Mouse (Mus musculus) megakaryocyte progenitor cell, adult 5-6 weeks (primary cell): ENCODE measurements around the gene Ccdc120. TPM values are rescaled to one million over a fixed set of nuclear protein-coding genes. Genes with fewer than 3 reads are reported as not detected.

Experiments
- ATAC-seq: replicated peaks from 2 replicates; pipeline ENCODE4 v1.8.0; 2016; ENCODE audit warnings: mild to moderate bottlenecking, moderate TSS enrichment, inconsistent platforms; ENCODE audit not compliant: poor library complexity
- total RNA-seq, 2 experiments: library from RNA; stranded (forward) in 1 of 2; stranded (reverse) in 1 of 2; fragments of 157-497, 149-512 nt in 1 of 2; fragments of 200-1000 nt in 1 of 2; gene quantifications; 2 replicates each; pipeline versions ENCODE4 v1.2.3 to v1.2.4; 2015 to 2017

Gene Ccdc120
- total RNA-seq (2015) (0.88 and 1.2 TPM in 2 replicates), total RNA-seq (2017) (0.33 and 1.1 TPM in 2 replicates)

GRCm38 (mm10) chrX:7750432-7751116 is at the start of gene Ccdc120:
Gene Ccdc120, minus strand, starts transcription at chrX:7750905.
- ATAC-seq: peak; percentile 39; the same call in 1 of the 2 replicates

GRCm38 (mm10) chrX:7797327-7797726 is 46.6 kb upstream of the Ccdc120 start:
- no peak for ATAC-seq

GRCm38 (mm10) chrX:7795016-7795415 is 44.3 kb upstream of the Ccdc120 start:
- peak; percentile 61 for ATAC-seq

DNA sequence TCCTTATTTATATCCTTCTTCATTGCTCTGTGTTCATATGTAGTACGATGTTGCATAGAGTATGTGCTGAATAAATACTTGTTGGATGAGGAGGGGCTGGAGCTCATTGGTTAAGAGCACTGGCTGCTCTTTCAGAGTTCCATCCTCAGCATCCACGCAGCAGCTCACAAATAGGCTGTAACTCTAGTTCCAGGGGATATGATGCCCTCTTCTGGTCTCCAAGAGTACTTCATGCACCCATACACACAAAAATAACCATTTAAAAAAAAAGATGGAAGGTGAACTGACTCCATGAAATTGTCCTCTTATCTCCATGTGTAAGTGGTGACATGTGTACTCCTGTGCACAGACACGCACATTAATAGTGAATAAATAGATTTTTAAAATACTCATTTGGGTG is 42.7 kb upstream of the Ccdc120 start:
- ATAC-seq: peak; percentile 62

DNA sequence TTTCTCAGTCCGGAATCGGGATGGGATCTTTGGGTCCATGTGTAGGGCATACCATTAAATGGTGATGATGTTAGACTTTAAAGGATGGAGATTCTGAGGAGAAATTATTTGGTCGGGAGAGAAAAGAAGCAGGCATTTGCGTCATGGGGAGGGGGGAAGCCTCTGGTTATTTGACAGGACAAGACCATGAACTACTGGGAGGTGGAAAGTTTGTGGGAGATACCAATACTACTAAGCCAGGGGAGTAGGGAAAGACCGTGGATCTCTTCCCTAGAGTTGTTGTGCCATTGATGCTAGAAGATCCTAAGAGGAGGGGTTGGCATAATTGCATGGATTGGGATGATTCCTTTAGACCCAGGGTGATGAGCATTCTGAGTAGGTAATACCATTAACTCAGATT is 39.6 kb upstream of the Ccdc120 start:
- no peak for ATAC-seq

- ATAC-seq: peak; percentile 94
Measured at GRCm38 (mm10) chrX:7789542-7790136, 38.9 kb upstream of the Ccdc120 start, which contains the start of gene Gripap1. Gene Gripap1, plus strand, starts transcription at chrX:7789765.

GRCm38 (mm10) chrX:7782603-7783092 is 31.9 kb upstream of the Ccdc120 start:
- peak; percentile 24; the same call in 1 of the 2 replicates for ATAC-seq

DNA sequence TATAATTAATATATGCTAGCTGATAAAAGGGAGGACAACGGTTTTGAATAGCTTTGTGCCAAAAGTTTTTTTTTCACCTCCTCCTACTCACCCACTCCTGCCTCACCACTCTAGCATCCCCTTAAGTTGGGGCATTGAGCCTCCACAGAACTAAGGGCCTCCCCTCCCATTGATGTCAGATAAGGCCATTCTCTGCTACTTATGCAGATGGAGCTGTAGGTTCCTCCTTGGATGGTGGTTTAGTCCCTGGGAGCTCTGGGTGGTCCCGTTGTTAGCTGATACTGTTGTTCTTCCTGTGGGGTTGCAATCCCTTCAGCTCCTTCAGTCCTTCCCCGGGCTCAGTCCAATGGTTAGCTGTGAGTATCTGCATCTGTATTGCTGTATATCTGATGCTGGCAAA is 28.6 kb upstream of the Ccdc120 start:
- peak; percentile 24; the same call in 1 of the 2 replicates for ATAC-seq

DNA sequence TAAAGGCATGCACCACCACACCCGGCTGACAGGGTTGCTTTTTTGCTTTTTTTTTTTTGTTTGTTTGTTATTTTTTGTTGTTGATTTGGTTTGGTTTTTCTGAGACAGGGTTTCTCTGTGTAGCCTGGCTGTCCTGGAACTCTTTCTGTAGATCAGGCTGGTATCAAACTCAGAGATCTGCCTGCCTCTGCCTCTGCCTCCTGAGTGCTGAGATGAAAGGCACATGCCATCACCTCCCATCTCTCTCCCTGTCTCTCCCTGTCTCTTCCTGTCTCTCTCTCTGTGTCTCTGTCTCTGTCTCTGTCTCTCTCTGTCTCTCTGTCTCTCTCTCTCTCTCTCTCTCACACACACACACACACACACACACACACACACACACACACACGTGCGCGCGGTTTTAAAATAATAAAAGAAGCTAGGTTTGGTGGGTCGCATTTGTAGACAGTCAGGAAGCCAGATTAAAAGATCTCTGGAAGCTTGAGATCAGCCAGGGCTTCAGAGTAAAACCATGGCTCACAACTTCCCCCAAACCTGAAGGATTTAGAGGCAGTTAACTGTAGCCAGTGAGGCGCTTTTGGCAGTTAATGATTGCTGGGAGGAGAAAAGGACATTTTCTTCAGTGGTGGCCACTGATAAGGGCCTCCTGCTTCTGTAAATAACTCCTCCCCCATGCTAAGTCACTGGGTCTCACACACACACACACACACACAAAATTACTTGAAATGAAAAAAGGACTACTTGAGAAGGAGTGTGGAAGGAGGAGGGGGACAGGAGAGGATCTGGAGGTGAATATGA is 27.9 kb upstream of the Ccdc120 start:
- peak; percentile 90 for ATAC-seq

DNA sequence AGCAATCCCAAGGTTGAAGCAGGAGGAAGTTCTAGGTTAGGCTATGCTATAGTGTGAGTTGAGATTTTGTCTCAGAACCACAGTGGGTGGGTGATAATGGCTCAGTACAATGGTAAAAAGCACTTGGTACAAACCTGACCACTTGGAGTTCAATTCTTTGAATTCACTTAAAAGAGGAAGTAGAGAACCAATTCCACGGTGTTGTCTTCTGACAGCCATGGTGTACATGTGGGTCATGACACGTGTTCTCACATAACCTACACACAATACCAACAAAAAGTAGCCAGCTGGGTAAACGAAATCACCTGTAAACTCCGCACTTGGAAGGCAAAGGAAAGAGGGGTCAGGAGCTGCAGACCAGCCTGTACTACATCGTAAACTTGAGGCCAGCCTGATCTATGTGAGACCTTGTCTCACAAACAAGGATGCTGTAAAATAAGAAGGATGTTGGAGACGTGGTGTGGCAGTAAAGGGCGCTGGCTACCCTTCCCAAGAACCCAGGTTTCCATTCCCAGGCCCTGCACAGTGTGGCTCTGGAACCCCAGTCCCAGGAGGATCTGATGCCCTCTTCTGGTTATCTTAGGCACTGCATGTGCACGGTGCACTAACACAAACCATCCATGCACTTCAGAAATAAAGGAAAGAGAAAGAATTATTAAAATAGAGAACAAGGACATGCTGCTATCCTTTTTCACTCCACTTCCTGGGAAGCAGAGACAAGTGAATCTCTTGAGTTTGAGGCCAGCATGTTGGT is 25.8 kb upstream of the Ccdc120 start:
- peak; percentile 79 for ATAC-seq

- ATAC-seq: no peak
Measured at GRCm38 (mm10) chrX:7775501-7776205, 24.9 kb upstream of the Ccdc120 start.

GRCm38 (mm10) chrX:7772766-7773165 is 22.1 kb upstream of the Ccdc120 start:
- ATAC-seq: no peak

GRCm38 (mm10) chrX:7769302-7770017 is 18.8 kb upstream of the Ccdc120 start:
- peak; percentile 67 for ATAC-seq

DNA sequence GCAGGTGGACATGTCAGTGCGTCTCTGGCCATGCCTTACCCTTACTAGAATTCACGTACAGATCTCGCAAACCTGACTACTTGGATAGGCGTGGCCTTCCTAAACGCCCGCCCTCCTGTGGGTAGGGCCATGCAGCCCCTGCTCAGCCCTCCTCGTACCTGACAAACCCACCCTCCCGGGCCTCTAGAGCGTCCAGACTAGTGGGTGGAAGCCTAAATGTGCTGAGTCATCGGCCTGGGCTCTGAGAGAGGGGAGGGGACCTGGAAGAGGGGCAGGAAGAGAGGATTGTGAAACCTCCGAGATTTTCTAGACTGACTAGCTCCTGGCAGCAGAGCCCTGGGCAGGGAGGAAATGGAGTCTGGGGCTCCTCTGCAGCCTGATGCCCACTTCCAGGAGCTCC is 15.1 kb upstream of the Ccdc120 start:
- peak; percentile 24 for ATAC-seq

GRCm38 (mm10) chrX:7765281-7765670 is 14.6 kb upstream of the Ccdc120 start:
- ATAC-seq: no peak

GRCm38 (mm10) chrX:7764657-7765280 is 14.1 kb upstream of the Ccdc120 start:
- ATAC-seq: no peak

DNA sequence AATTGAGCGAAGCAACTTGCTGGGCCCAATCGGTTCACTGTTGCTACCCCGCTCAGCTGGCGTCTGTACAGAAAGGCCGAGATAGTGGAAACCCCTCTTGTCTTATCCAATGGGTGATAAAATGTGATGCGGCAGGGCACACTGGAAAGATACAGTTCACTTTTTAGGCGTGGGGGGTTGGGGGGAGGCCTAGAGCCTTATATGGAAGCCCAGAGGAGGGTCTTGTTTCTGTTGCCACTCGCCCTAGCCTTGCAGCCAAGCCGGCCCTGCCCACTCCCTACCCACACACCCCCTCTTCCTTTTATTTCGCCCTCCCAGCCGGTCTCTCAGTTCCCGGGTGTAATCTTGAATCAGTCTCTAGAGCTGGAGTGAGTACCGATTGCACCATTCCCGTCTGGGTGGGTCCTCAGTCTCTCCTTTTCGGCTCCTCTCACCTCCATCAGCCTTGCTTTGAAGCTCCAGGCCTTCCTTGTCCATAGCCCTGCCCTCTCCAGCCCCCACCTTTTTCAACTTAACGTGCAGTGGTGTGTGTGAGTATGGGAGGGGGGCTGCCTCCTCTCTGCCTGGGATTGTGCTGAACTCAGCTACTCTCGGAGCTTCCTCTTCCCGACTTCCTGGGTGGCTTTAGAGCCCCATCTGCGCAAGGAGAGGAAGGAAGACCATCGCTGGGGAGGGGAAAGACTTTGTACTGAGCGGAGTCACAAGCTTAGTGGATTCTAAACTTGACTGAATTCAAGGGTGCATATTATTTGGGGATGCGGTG is 13.1 kb upstream of the Ccdc120 start:
- ATAC-seq: peak; percentile 52

DNA sequence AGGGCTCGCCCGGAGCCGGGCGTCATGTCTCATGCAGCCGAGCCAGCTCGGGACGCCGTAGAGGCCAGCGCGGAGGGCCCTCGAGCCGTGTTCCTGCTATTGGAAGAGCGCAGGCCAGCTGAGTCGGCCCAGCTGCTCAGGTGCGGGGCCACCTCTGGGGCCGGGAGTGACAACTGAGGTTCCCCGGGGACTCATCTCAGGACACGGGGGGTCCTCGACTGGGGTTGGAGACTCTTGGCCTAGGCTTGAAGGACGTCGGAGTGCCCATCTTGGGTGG is 12.2 kb upstream of the Ccdc120 start:
- no peak for ATAC-seq
